Comparison of ENCODE assay signal across 32 mouse cellular contexts in genomic region chr10:59119811-59120210, GRCm38 (mm10).
"Had no signal": no experiment of that assay in that cellular context is flagged by ENCODE, and none has a peak within 500 bp of the region (broad histone marks: within the 10 kb centered on the region; RNA-seq: fewer than 3 reads in every experiment).

No protein-coding gene starts in this region.

- H3K4me1 ChIP-seq: heart, embryonic 12.5 days; hindbrain, embryonic 12.5 days; hindbrain, embryonic 13.5 days; hindbrain, embryonic 15.5 days; intestine, embryonic 15.5 days had no signal

- H3K9ac ChIP-seq: heart, embryonic 12.5 days; heart, embryonic 13.5 days; heart, embryonic 15.5 days; hindbrain, embryonic 12.5 days; hindbrain, embryonic 13.5 days; hindbrain, embryonic 14.5 days; hindbrain, embryonic 15.5 days; intestine, embryonic 15.5 days; kidney, embryonic 15.5 days had no signal

- H3K27me3 ChIP-seq: heart, embryonic 12.5 days; heart, embryonic 15.5 days; hindbrain, embryonic 12.5 days; hindbrain, embryonic 13.5 days; hindbrain, embryonic 15.5 days; intestine, embryonic 15.5 days; kidney, embryonic 15.5 days had no signal

- DNase-seq: heart, postnatal 10 days; heart, postnatal 36 days; heart, postnatal 4 days; kidney, adult 11 months; kidney, adult 18-20 months; kidney, adult 2 months; kidney, adult 8-10 months; kidney, adult 9 months; kidney, postnatal 10 days; kidney, postnatal 14 days; kidney, postnatal 36 days; kidney, postnatal 4 days; layer of hippocampus, adult 9-11 months; layer of hippocampus, postnatal 36 days had no signal

- H3K27ac ChIP-seq: heart, embryonic 13.5 days; heart, embryonic 15.5 days; hindbrain, embryonic 10.5 days; hindbrain, embryonic 12.5 days; hindbrain, embryonic 13.5 days; hindbrain, embryonic 14.5 days; hindbrain, embryonic 15.5 days; hindbrain, postnatal 0 days; intestine, embryonic 15.5 days; kidney, embryonic 15.5 days; kidney, postnatal 0 days; layer of hippocampus, adult 2 months; left cerebral cortex, adult 2 months had no signal

- H3K4me3 ChIP-seq: heart, embryonic 12.5 days; heart, embryonic 13.5 days; heart, embryonic 15.5 days; hindbrain, embryonic 10.5 days; hindbrain, embryonic 12.5 days; hindbrain, embryonic 13.5 days; hindbrain, embryonic 15.5 days; intestine, embryonic 15.5 days; kidney, embryonic 15.5 days; layer of hippocampus, adult 2 months; left cerebral cortex, adult 2 months had no signal

- H3K9me3 ChIP-seq: heart, embryonic 12.5 days; heart, embryonic 13.5 days; heart, embryonic 15.5 days; hindbrain, embryonic 10.5 days; hindbrain, embryonic 12.5 days; hindbrain, embryonic 13.5 days; hindbrain, embryonic 15.5 days; intestine, embryonic 15.5 days; kidney, embryonic 15.5 days had no signal

- H3K4me2 ChIP-seq: heart, embryonic 12.5 days; heart, embryonic 13.5 days; heart, embryonic 15.5 days; hindbrain, embryonic 12.5 days; hindbrain, embryonic 13.5 days; hindbrain, embryonic 14.5 days; hindbrain, embryonic 15.5 days; intestine, embryonic 15.5 days; kidney, embryonic 15.5 days had no signal

- ATAC-seq: hindbrain, embryonic 16.5 days; hindbrain, postnatal 0 days; inflammation-experienced regulatory T-cells, adult 6 months; intestine, embryonic 15.5 days; intestine, embryonic 16.5 days; intestine, postnatal 0 days had no signal

- H3K36me3 ChIP-seq: heart, embryonic 12.5 days; heart, embryonic 13.5 days; heart, embryonic 15.5 days; hindbrain, embryonic 10.5 days; hindbrain, embryonic 12.5 days; hindbrain, embryonic 13.5 days; hindbrain, embryonic 15.5 days; intestine, embryonic 15.5 days; kidney, embryonic 15.5 days had no signal
